Mouse (Mus musculus): ENCODE measurements around the gene Cacfd1.

DNA sequence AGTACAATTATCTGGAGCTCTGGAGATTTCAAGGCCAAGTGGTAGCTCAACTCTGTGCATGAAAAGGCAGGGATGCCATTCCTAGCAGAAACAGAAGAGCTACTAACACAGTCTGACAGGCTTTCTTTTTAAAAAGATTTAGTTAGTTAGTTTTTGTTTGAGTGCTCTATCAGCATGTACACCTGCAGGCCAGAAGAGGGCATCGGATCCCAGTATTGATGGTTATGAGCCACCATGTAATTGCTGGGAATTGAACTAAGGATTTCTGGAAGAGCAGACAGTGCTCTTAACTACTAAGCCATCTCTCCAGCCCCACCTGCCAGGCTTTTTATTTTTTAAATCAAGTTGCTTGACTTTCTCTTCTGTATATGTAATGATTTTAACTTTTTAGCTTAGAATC, 12.2 kb upstream of the Cacfd1 start:
- TF ChIP-seq POLR2A (IDR thresholded peaks at IDR 0.05; ENCODE audit: borderline replicate concordance, low read depth, low read length) (no peak), CTCF (IDR thresholded peaks at IDR 0.05; ENCODE audit: low read depth, low read length) (no peak)

Measured in bone marrow macrophage, adult 2 months (primary cell).